Mouse (Mus musculus) monocyte, adult 5-6 weeks (primary cell): Measurements from ENCODE around the gene Dclk2. TPM values are rescaled to one million over a fixed set of nuclear protein-coding genes. Genes with fewer than 3 reads are reported as not detected.

Source experiments
- ATAC-seq: fragments of 153-309, 156-312 bp; replicated peaks from 2 replicates; pipeline ENCODE4 v1.8.0; 2017; ENCODE audit warnings: mild to moderate bottlenecking; ENCODE audit not compliant: low TSS enrichment, insufficient number of reproducible peaks, severe bottlenecking, poor library complexity, low FRiP score
- total RNA-seq: library from RNA; stranded (forward); fragments of 200-1000, 200-491, 200-594 nt; gene quantifications from 3 replicates; pipeline ENCODE4 v1.2.3, GENCODE M21; 2017

Dclk2 gene
- total RNA-seq, 1 experiment from 2014 or later: 1.6 TPM

- ATAC-seq: no peak
Measured at GRCm38 (mm10) chr3:86810908-86811307, 109.7 kb downstream of the Dclk2 start.

- no peak for ATAC-seq
Measured at GRCm38 (mm10) chr3:86809646-86810045, 111.0 kb downstream of the Dclk2 start.

GRCm38 (mm10) chr3:86809199-86809598 is 111.5 kb downstream of the Dclk2 start:
- no peak for ATAC-seq

- no peak for ATAC-seq
Measured at GRCm38 (mm10) chr3:86807750-86808467, 112.7 kb downstream of the Dclk2 start.

- no peak for ATAC-seq
Measured at GRCm38 (mm10) chr3:86806834-86807233, 113.8 kb downstream of the Dclk2 start.

GRCm38 (mm10) chr3:86804265-86804664 is 116.4 kb downstream of the Dclk2 start:
- ATAC-seq: no peak

GRCm38 (mm10) chr3:86802825-86803224 is 117.8 kb downstream of the Dclk2 start:
- no peak for ATAC-seq

GRCm38 (mm10) chr3:86800841-86801240 is 119.8 kb downstream of the Dclk2 start:
- ATAC-seq: no peak

GRCm38 (mm10) chr3:86799041-86799440 is 121.6 kb downstream of the Dclk2 start:
- ATAC-seq: no peak

- ATAC-seq: no peak
Measured at GRCm38 (mm10) chr3:86797871-86798460, 122.7 kb downstream of the Dclk2 start.

- ATAC-seq: no peak
Measured at GRCm38 (mm10) chr3:86796716-86797115, 123.9 kb downstream of the Dclk2 start.

GRCm38 (mm10) chr3:86793720-86794191 is 126.9 kb downstream of the Dclk2 start:
- ATAC-seq: no peak

GRCm38 (mm10) chr3:86793264-86793663 is 127.4 kb downstream of the Dclk2 start:
- no peak for ATAC-seq

- ATAC-seq: no peak
Measured at GRCm38 (mm10) chr3:86789752-86790151, 130.9 kb downstream of the Dclk2 start.

GRCm38 (mm10) chr3:86788711-86789110 is 131.9 kb downstream of the Dclk2 start:
- ATAC-seq: no peak

GRCm38 (mm10) chr3:86787423-86788123 is 133.1 kb downstream of the Dclk2 start:
- no peak for ATAC-seq

GRCm38 (mm10) chr3:86786845-86787351 is 133.8 kb downstream of the Dclk2 start:
- no peak for ATAC-seq

GRCm38 (mm10) chr3:86786280-86786679 is 134.4 kb downstream of the Dclk2 start:
- no peak for ATAC-seq

- no peak for ATAC-seq
Measured at GRCm38 (mm10) chr3:86784930-86785329, 135.7 kb downstream of the Dclk2 start.
